Mouse (Mus musculus) testis, adult 2 months (tissue): ENCODE results near the gene Hpf1.

Experiments
- CTCF ChIP-seq: fragments of 200-500 bp; IDR thresholded peaks from 2 replicates; pipeline ENCODE4 v1.5.1; 2012; ENCODE audit warnings: low read depth, mild to moderate bottlenecking, inconsistent platforms, low read length, moderate library complexity; ENCODE audit not compliant: control insufficient read depth, insufficient read depth, insufficient replicate concordance
- POLR2A ChIP-seq: fragments of 200-500 bp; IDR thresholded peaks from 2 replicates; pipeline ENCODE4 v1.6.1; 2012; ENCODE audit warnings: low read depth, mild to moderate bottlenecking, inconsistent platforms, low read length, moderate library complexity; ENCODE audit not compliant: control insufficient read depth

GRCm38 (mm10) chr8:60912554-60912953 lies 22.3 kb downstream of the Hpf1 start:
- no peak for TF ChIP-seq POLR2A
- TF ChIP-seq CTCF, result no peak
